Mouse (Mus musculus): ENCODE measurements around the gene Adgrl4.
A peak's percentile ranks its signal among the peaks of the same experiment; 100 is the strongest.

The Adgrl4 gene

GRCm38 (mm10) chr3:151511184-151511583 is 73.5 kb downstream of the Adgrl4 start:
- no peak for DNase-seq

- peak; percentile 76 for DNase-seq
These were observed 109.5 kb downstream of the Adgrl4 start for GRCm38 (mm10) chr3:151547182-151547581.

- DNase-seq: no peak
These were observed 113.3 kb downstream of the Adgrl4 start for GRCm38 (mm10) chr3:151551002-151551401.

GRCm38 (mm10) chr3:151556635-151557034 is 118.9 kb downstream of the Adgrl4 start:
- peak; percentile 83 for DNase-seq

GRCm38 (mm10) chr3:151557125-151557524 is 119.4 kb downstream of the Adgrl4 start:
- no peak for DNase-seq

GRCm38 (mm10) chr3:151557607-151558006 is 119.9 kb downstream of the Adgrl4 start:
- DNase-seq: no peak

- DNase-seq: no peak
These were observed 120.7 kb downstream of the Adgrl4 start for GRCm38 (mm10) chr3:151558374-151558773.

- DNase-seq: no peak
These were observed 128.3 kb downstream of the Adgrl4 start for GRCm38 (mm10) chr3:151565664-151566621.

- no peak for DNase-seq
These were observed 128.9 kb downstream of the Adgrl4 start for GRCm38 (mm10) chr3:151566629-151567028.

GRCm38 (mm10) chr3:151567541-151567940 is 129.9 kb downstream of the Adgrl4 start:
- peak; percentile 83 for DNase-seq

- no peak for DNase-seq
These were observed 134.4 kb downstream of the Adgrl4 start for GRCm38 (mm10) chr3:151572089-151572488.

GRCm38 (mm10) chr3:151575292-151575691 is 137.6 kb downstream of the Adgrl4 start:
- DNase-seq: no peak

- DNase-seq: no peak
These were observed 138.5 kb downstream of the Adgrl4 start for GRCm38 (mm10) chr3:151576155-151576554.

GRCm38 (mm10) chr3:151591904-151592303 is 154.2 kb downstream of the Adgrl4 start:
- DNase-seq: no peak

Data from heart, adult 11 months (tissue).